Mouse (Mus musculus) megakaryocyte progenitor cell, adult 5-6 weeks (primary cell): ENCODE results near the gene 1700012P22Rik. TPM values are rescaled to one million over a fixed set of nuclear protein-coding genes. Genes with fewer than 3 reads are reported as not detected.

ENCODE experiments used
- total RNA-seq, 2 experiments: library from RNA; stranded (forward) in 1 of 2; stranded (reverse) in 1 of 2; fragments of 157-497, 149-512 nt in 1 of 2; fragments of 200-1000 nt in 1 of 2; gene quantifications; 2 replicates each; pipeline versions ENCODE4 v1.2.3 to v1.2.4; 2015 to 2017

1700012P22Rik gene
- total RNA-seq, 2 experiments from 2014 or later: not detected

Other genes with a start within 250 kb of the 1700012P22Rik start
- gene Oog2, start 248.1 kb downstream of the 1700012P22Rik start, total RNA-seq (2015): not detected in 2 replicates
- not detected in 2 replicates for gene Oog2, start 248.1 kb downstream of the 1700012P22Rik start, total RNA-seq (2017)
- not detected in 2 replicates for gene C87977, start 225.5 kb downstream of the 1700012P22Rik start, total RNA-seq (2015)
- gene C87977, start 225.5 kb downstream of the 1700012P22Rik start, total RNA-seq (2017): not detected in 2 replicates
- gene Pramel5, start 158.3 kb downstream of the 1700012P22Rik start, total RNA-seq (2015): not detected in 2 replicates
- gene Pramel5, start 158.3 kb downstream of the 1700012P22Rik start, total RNA-seq (2017): not detected in 2 replicates
- gene Gm13128, start 108.5 kb downstream of the 1700012P22Rik start, total RNA-seq (2015): not detected in 2 replicates
- not detected in 2 replicates for gene Gm13128, start 108.5 kb downstream of the 1700012P22Rik start, total RNA-seq (2017)
- gene Gm13119, start 80.8 kb downstream of the 1700012P22Rik start, total RNA-seq (2015): not detected in 2 replicates
- gene Gm13119, start 80.8 kb downstream of the 1700012P22Rik start, total RNA-seq (2017): not detected in 2 replicates
- not detected in 2 replicates for gene Pramef20, start 60.8 kb downstream of the 1700012P22Rik start, total RNA-seq (2015)
- gene Pramef20, start 60.8 kb downstream of the 1700012P22Rik start, total RNA-seq (2017): not detected in 2 replicates
- gene Pramef12, start 30.3 kb downstream of the 1700012P22Rik start, total RNA-seq (2015): not detected in 2 replicates
- gene Pramef12, start 30.3 kb downstream of the 1700012P22Rik start, total RNA-seq (2017): not detected in 2 replicates
- gene Gm9944, start 14.5 kb upstream of the 1700012P22Rik start, total RNA-seq (2015): not detected in 2 replicates
- not detected in 2 replicates for gene Gm9944, start 14.5 kb upstream of the 1700012P22Rik start, total RNA-seq (2017)
- not detected in 2 replicates for gene Aadacl3, start 25.0 kb upstream of the 1700012P22Rik start, total RNA-seq (2015)
- gene Aadacl3, start 25.0 kb upstream of the 1700012P22Rik start, total RNA-seq (2017): not detected in 2 replicates
- gene 9430007A20Rik, start 81.0 kb upstream of the 1700012P22Rik start, total RNA-seq (2015): not detected in 2 replicates
- not detected in 2 replicates for gene 9430007A20Rik, start 81.0 kb upstream of the 1700012P22Rik start, total RNA-seq (2017)
- gene Gm13124, start 126.4 kb upstream of the 1700012P22Rik start, total RNA-seq (2015): not detected in 2 replicates
- not detected in 2 replicates for gene Gm13124, start 126.4 kb upstream of the 1700012P22Rik start, total RNA-seq (2017)
- gene Aadacl4, start 174.9 kb upstream of the 1700012P22Rik start, total RNA-seq (2015): not detected in 2 replicates
- not detected in 2 replicates for gene Aadacl4, start 174.9 kb upstream of the 1700012P22Rik start, total RNA-seq (2017)
- not detected in 2 replicates for gene Gm436, start 247.6 kb upstream of the 1700012P22Rik start, total RNA-seq (2015)
- not detected in 2 replicates for gene Gm436, start 247.6 kb upstream of the 1700012P22Rik start, total RNA-seq (2017)